Mouse (Mus musculus): ENCODE results near the gene Cxcl13. TPM values are rescaled to one million over a fixed set of nuclear protein-coding genes. Genes with fewer than 3 reads are reported as not detected.

Gene Cxcl13
- polyA plus RNA-seq, 1 experiment from 2014 or later, result 2.9 TPM

DNA sequence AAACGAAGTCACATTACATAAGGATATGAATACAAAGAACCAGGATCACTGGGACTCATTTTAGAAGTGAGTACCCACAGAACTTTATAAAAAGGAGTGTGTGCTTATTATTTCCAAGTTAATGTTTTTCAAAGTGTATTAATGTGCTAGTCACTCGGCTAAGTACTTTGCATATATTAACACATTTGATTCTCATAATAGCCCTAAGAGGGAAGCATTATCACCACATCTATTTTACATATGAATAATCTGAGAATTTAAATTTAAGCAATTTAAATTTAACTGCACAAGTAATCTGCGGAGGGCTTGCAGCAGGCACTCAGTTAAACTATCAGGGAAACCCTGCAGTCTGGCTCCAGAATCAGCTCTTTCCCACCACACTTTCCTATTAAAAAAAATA, 40.5 kb downstream of the Cxcl13 start:
- 88% methylated on average over 3 of the region's 3 CpGs for WGBS
- ATAC-seq (replicated peaks; ENCODE audit: insufficient number of reproducible peaks, low FRiP score, low TSS enrichment, low read depth), result no peak

GRCm38 (mm10) chr5:96003348-96003747, 46.6 kb downstream of the Cxcl13 start:
- Histone ChIP-seq H3K9me3 (replicated peaks; ENCODE audit: control insufficient read depth, low read length) (no peaks in the 10 kb centered on the region), H3K4me2 (ENCODE audit: low read depth, low read length) (no peak overlapping the region), H3K9ac (replicated peaks; ENCODE audit: low read length) (no peak overlapping the region), H3K36me3 (replicated peaks; ENCODE audit: control insufficient read depth, insufficient read depth, low read depth, low read length) (no peaks in the 10 kb centered on the region), H3K27me3 (ENCODE audit: control insufficient read depth, insufficient read depth, low read length) (no peaks in the 10 kb centered on the region), H3K4me1 (ENCODE audit: control insufficient read depth, insufficient read depth, low read length) (no peaks in the 10 kb centered on the region), H3K4me3 (ENCODE audit: low read depth, low read length) (no peak overlapping the region), H3K27ac (replicated peaks; ENCODE audit: low read depth, low read length) (no peak overlapping the region)
- DNase-seq (ENCODE audit: low spot score) (no peak), ATAC-seq (replicated peaks; ENCODE audit: insufficient number of reproducible peaks, low FRiP score, low TSS enrichment, low read depth) (no peak)

More for the DNA sequence above, 40.5 kb downstream of the Cxcl13 start:
- H3K36me3 ChIP-seq (replicated peaks; ENCODE audit: control insufficient read depth, insufficient read depth, low read depth, low read length), result no peaks in the 10 kb centered on the region
- H3K4me3 ChIP-seq (ENCODE audit: low read depth, low read length), result no peak overlapping the region
- H3K27ac ChIP-seq (replicated peaks; ENCODE audit: low read depth, low read length), result no peak overlapping the region
- H3K9me3 ChIP-seq (replicated peaks; ENCODE audit: control insufficient read depth, low read length), result no peaks in the 10 kb centered on the region
- no peak overlapping the region for H3K4me2 ChIP-seq (ENCODE audit: low read depth, low read length)
- no peaks in the 10 kb centered on the region for H3K4me1 ChIP-seq (ENCODE audit: control insufficient read depth, insufficient read depth, low read length)
- DNase-seq (ENCODE audit: low spot score), result no peak
- H3K27me3 ChIP-seq (ENCODE audit: control insufficient read depth, insufficient read depth, low read length), result no peaks in the 10 kb centered on the region
- H3K9ac ChIP-seq (replicated peaks; ENCODE audit: low read length), result no peak overlapping the region

- H3K36me3 ChIP-seq (replicated peaks; ENCODE audit: control insufficient read depth, insufficient read depth, low read depth, low read length), result no peaks in the 10 kb centered on the region
- H3K27ac ChIP-seq (replicated peaks; ENCODE audit: low read depth, low read length), result no peak overlapping the region
- H3K27me3 ChIP-seq (ENCODE audit: control insufficient read depth, insufficient read depth, low read length), result no peaks in the 10 kb centered on the region
- H3K9me3 ChIP-seq (replicated peaks; ENCODE audit: control insufficient read depth, low read length), result no peaks in the 10 kb centered on the region
- no peak overlapping the region for H3K4me3 ChIP-seq (ENCODE audit: low read depth, low read length)
- 62% methylated on average over 7 of the region's 7 CpGs for WGBS
- H3K4me1 ChIP-seq (ENCODE audit: control insufficient read depth, insufficient read depth, low read length), result no peaks in the 10 kb centered on the region
- H3K4me2 ChIP-seq (ENCODE audit: low read depth, low read length), result no peak overlapping the region
- H3K9ac ChIP-seq (replicated peaks; ENCODE audit: low read length), result no peak overlapping the region
- no peak for ATAC-seq (replicated peaks; ENCODE audit: insufficient number of reproducible peaks, low FRiP score, low TSS enrichment, low read depth)
- no peak for DNase-seq (ENCODE audit: low spot score)
Measured at GRCm38 (mm10) chr5:96008274-96008842, 51.6 kb downstream of the Cxcl13 start.

GRCm38 (mm10) chr5:96009076-96009475, 52.3 kb downstream of the Cxcl13 start:
- Histone ChIP-seq H3K4me3 (ENCODE audit: low read depth, low read length) (no peak overlapping the region), H3K27me3 (ENCODE audit: control insufficient read depth, insufficient read depth, low read length) (no peaks in the 10 kb centered on the region), H3K9me3 (replicated peaks; ENCODE audit: control insufficient read depth, low read length) (no peaks in the 10 kb centered on the region), H3K4me2 (ENCODE audit: low read depth, low read length) (no peak overlapping the region), H3K9ac (replicated peaks; ENCODE audit: low read length) (no peak overlapping the region), H3K36me3 (replicated peaks; ENCODE audit: control insufficient read depth, insufficient read depth, low read depth, low read length) (no peaks in the 10 kb centered on the region), H3K27ac (replicated peaks; ENCODE audit: low read depth, low read length) (no peak overlapping the region), H3K4me1 (ENCODE audit: control insufficient read depth, insufficient read depth, low read length) (no peaks in the 10 kb centered on the region)
- no peak for DNase-seq (ENCODE audit: low spot score)
- 73% methylated on average over 1 of the region's 1 CpGs for WGBS
- no peak for ATAC-seq (replicated peaks; ENCODE audit: insufficient number of reproducible peaks, low FRiP score, low TSS enrichment, low read depth)

Other genes starting within 250 kb of the Cxcl13 start
- not detected in 2 replicates for gene Gm7978, start 220.8 kb upstream of the Cxcl13 start, polyA plus RNA-seq (2014; fragmentation: Nextera tagmentation; extraction: Ambion mirVana)
- not detected in 2 replicates for gene Gm7982, start 214.9 kb upstream of the Cxcl13 start, polyA plus RNA-seq (2014; fragmentation: Nextera tagmentation; extraction: Ambion mirVana)
- gene E330014E10Rik, start 181.0 kb upstream of the Cxcl13 start, polyA plus RNA-seq (2014; fragmentation: Nextera tagmentation; extraction: Ambion mirVana), result not detected in 2 replicates
- gene Cnot6l, start 207.2 kb downstream of the Cxcl13 start, polyA plus RNA-seq (2014; fragmentation: Nextera tagmentation; extraction: Ambion mirVana), result 13.7 and 13.8 TPM in 2 replicates